Mouse (Mus musculus): ENCODE results near the gene Sox5. TPM values are rescaled to one million over a fixed set of nuclear protein-coding genes. Genes with fewer than 3 reads are reported as not detected.

Sox5 gene
- total and polyA plus RNA-seq, 2 experiments from 2014 or later: 2.1 to 3.2 TPM

- 79% methylated on average over 10 of the region's 10 CpGs for WGBS
- DNase-seq (ENCODE audit: low spot score): no peak
- Histone ChIP-seq H3K4me1 (ENCODE audit: control insufficient read depth, insufficient read depth) (no peaks in the 10 kb centered on the region), H3K4me3 (ENCODE audit: low read depth, low read length) (no peak overlapping the region), H3K36me3 (replicated peaks; ENCODE audit: control insufficient read depth, insufficient read depth, low read length) (no peaks in the 10 kb centered on the region), H3K9ac (replicated peaks; ENCODE audit: low read depth, low read length) (no peak overlapping the region), H3K27me3 (ENCODE audit: control insufficient read depth, insufficient read depth, low read length) (no peaks in the 10 kb centered on the region), H3K27ac (ENCODE audit: low read depth) (no peak overlapping the region), H3K9me3 (replicated peaks; ENCODE audit: control insufficient read depth, low read length) (no peaks in the 10 kb centered on the region), H3K4me2 (ENCODE audit: low read depth, low read length) (no peak overlapping the region)
- TF ChIP-seq CTCF (IDR thresholded peaks at IDR 0.05; ENCODE audit: low read depth) (no peak), EP300 (IDR thresholded peaks at IDR 0.05; ENCODE audit: low read depth) (no peak)
- ATAC-seq (ENCODE audit: insufficient read depth, low read depth): no peak
Measured at GRCm38 (mm10) chr6:143903981-143904692, 877.6 kb downstream of the Sox5 start.

- 91% methylated on average over 4 of the region's 4 CpGs for WGBS
Measured at GRCm38 (mm10) chr6:143900871-143901270, 880.9 kb downstream of the Sox5 start.

GRCm38 (mm10) chr6:143895092-143895491 lies 886.7 kb downstream of the Sox5 start:
- no peak for ATAC-seq (ENCODE audit: insufficient read depth, low read depth)
- Histone ChIP-seq H3K4me1 (ENCODE audit: control insufficient read depth, insufficient read depth) (no peaks in the 10 kb centered on the region), H3K4me3 (ENCODE audit: low read depth, low read length) (no peak overlapping the region), H3K9me3 (replicated peaks; ENCODE audit: control insufficient read depth, low read length) (no peaks in the 10 kb centered on the region), H3K4me2 (ENCODE audit: low read depth, low read length) (no peak overlapping the region), H3K27me3 (ENCODE audit: control insufficient read depth, insufficient read depth, low read length) (no peaks in the 10 kb centered on the region), H3K27ac (ENCODE audit: low read depth) (no peak overlapping the region), H3K36me3 (replicated peaks; ENCODE audit: control insufficient read depth, insufficient read depth, low read length) (no peaks in the 10 kb centered on the region), H3K9ac (replicated peaks; ENCODE audit: low read depth, low read length) (no peak overlapping the region)
- TF ChIP-seq EP300 (IDR thresholded peaks at IDR 0.05; ENCODE audit: low read depth) (no peak), CTCF (IDR thresholded peaks at IDR 0.05; ENCODE audit: low read depth) (no peak)
- DNase-seq (ENCODE audit: low spot score): no peak
- 89% methylated on average over 6 of the region's 6 CpGs for WGBS

More at GRCm38 (mm10) chr6:143900871-143901270, 880.9 kb downstream of the Sox5 start:
- no peaks in the 10 kb centered on the region for H3K4me1 ChIP-seq (ENCODE audit: control insufficient read depth, insufficient read depth)
- no peak overlapping the region for H3K4me3 ChIP-seq (ENCODE audit: low read depth, low read length)
- no peaks in the 10 kb centered on the region for H3K9me3 ChIP-seq (replicated peaks; ENCODE audit: control insufficient read depth, low read length)
- no peak for ATAC-seq (ENCODE audit: insufficient read depth, low read depth)
- H3K36me3 ChIP-seq (replicated peaks; ENCODE audit: control insufficient read depth, insufficient read depth, low read length): no peaks in the 10 kb centered on the region
- TF ChIP-seq EP300 (IDR thresholded peaks at IDR 0.05; ENCODE audit: low read depth) (no peak), CTCF (IDR thresholded peaks at IDR 0.05; ENCODE audit: low read depth) (no peak)
- no peak overlapping the region for H3K9ac ChIP-seq (replicated peaks; ENCODE audit: low read depth, low read length)
- H3K27ac ChIP-seq (ENCODE audit: low read depth): no peak overlapping the region
- no peak overlapping the region for H3K4me2 ChIP-seq (ENCODE audit: low read depth, low read length)
- no peak for DNase-seq (ENCODE audit: low spot score)
- H3K27me3 ChIP-seq (ENCODE audit: control insufficient read depth, insufficient read depth, low read length): no peaks in the 10 kb centered on the region

- H3K27ac ChIP-seq (ENCODE audit: low read depth): no peak overlapping the region
- DNase-seq (ENCODE audit: low spot score) (no peak), ATAC-seq (ENCODE audit: insufficient read depth, low read depth) (no peak)
- 75% methylated on average over 2 of the region's 2 CpGs for WGBS
- no peak overlapping the region for H3K4me3 ChIP-seq (ENCODE audit: low read depth, low read length)
- H3K36me3 ChIP-seq (replicated peaks; ENCODE audit: control insufficient read depth, insufficient read depth, low read length): no peaks in the 10 kb centered on the region
- H3K27me3 ChIP-seq (ENCODE audit: control insufficient read depth, insufficient read depth, low read length): no peaks in the 10 kb centered on the region
- H3K4me1 ChIP-seq (ENCODE audit: control insufficient read depth, insufficient read depth): no peaks in the 10 kb centered on the region
- H3K4me2 ChIP-seq (ENCODE audit: low read depth, low read length): no peak overlapping the region
- no peaks in the 10 kb centered on the region for H3K9me3 ChIP-seq (replicated peaks; ENCODE audit: control insufficient read depth, low read length)
- TF ChIP-seq EP300 (IDR thresholded peaks at IDR 0.05; ENCODE audit: low read depth) (no peak), CTCF (IDR thresholded peaks at IDR 0.05; ENCODE audit: low read depth) (no peak)
- no peak overlapping the region for H3K9ac ChIP-seq (replicated peaks; ENCODE audit: low read depth, low read length)
Measured at GRCm38 (mm10) chr6:143892869-143893268, 888.9 kb downstream of the Sox5 start.

- WGBS: 69% methylated on average over 7 of the region's 7 CpGs
- H3K27me3 ChIP-seq (ENCODE audit: control insufficient read depth, insufficient read depth, low read length): no peaks in the 10 kb centered on the region
- no peaks in the 10 kb centered on the region for H3K36me3 ChIP-seq (replicated peaks; ENCODE audit: control insufficient read depth, insufficient read depth, low read length)
- no peak overlapping the region for H3K4me3 ChIP-seq (ENCODE audit: low read depth, low read length)
- DNase-seq (ENCODE audit: low spot score) (no peak), ATAC-seq (ENCODE audit: insufficient read depth, low read depth) (no peak)
- TF ChIP-seq CTCF (IDR thresholded peaks at IDR 0.05; ENCODE audit: low read depth) (no peak), EP300 (IDR thresholded peaks at IDR 0.05; ENCODE audit: low read depth) (no peak)
- no peaks in the 10 kb centered on the region for H3K9me3 ChIP-seq (replicated peaks; ENCODE audit: control insufficient read depth, low read length)
- H3K27ac ChIP-seq (ENCODE audit: low read depth): no peak overlapping the region
- H3K4me2 ChIP-seq (ENCODE audit: low read depth, low read length): no peak overlapping the region
- no peak overlapping the region for H3K9ac ChIP-seq (replicated peaks; ENCODE audit: low read depth, low read length)
- no peaks in the 10 kb centered on the region for H3K4me1 ChIP-seq (ENCODE audit: control insufficient read depth, insufficient read depth)
Measured at GRCm38 (mm10) chr6:143888556-143888955, 893.2 kb downstream of the Sox5 start.

- H3K27ac ChIP-seq (ENCODE audit: low read depth): no peak overlapping the region
- ATAC-seq (ENCODE audit: insufficient read depth, low read depth) (no peak), DNase-seq (ENCODE audit: low spot score) (no peak)
- no peaks in the 10 kb centered on the region for H3K36me3 ChIP-seq (replicated peaks; ENCODE audit: control insufficient read depth, insufficient read depth, low read length)
- 83% methylated on average over 6 of the region's 6 CpGs for WGBS
- no peak overlapping the region for H3K4me3 ChIP-seq (ENCODE audit: low read depth, low read length)
- no peaks in the 10 kb centered on the region for H3K27me3 ChIP-seq (ENCODE audit: control insufficient read depth, insufficient read depth, low read length)
- H3K4me2 ChIP-seq (ENCODE audit: low read depth, low read length): no peak overlapping the region
- no peak for TF ChIP-seq CTCF (IDR thresholded peaks at IDR 0.05; ENCODE audit: low read depth)
- no peak for TF ChIP-seq EP300 (IDR thresholded peaks at IDR 0.05; ENCODE audit: low read depth)
- H3K4me1 ChIP-seq (ENCODE audit: control insufficient read depth, insufficient read depth): no peaks in the 10 kb centered on the region
- no peak overlapping the region for H3K9ac ChIP-seq (replicated peaks; ENCODE audit: low read depth, low read length)
- no peaks in the 10 kb centered on the region for H3K9me3 ChIP-seq (replicated peaks; ENCODE audit: control insufficient read depth, low read length)
Measured at GRCm38 (mm10) chr6:143878525-143878924, 903.3 kb downstream of the Sox5 start.

All from heart, postnatal 0 days (tissue).